In genomic region chr16:17024469-17025148, GRCm38 (mm10) we compare ENCODE assay signal across 8 mouse cellular contexts. TPM values are rescaled to one million over a fixed set of nuclear protein-coding genes. Genes with fewer than 3 reads are reported as not detected.
DNase-seq lines count a peak whose midpoint lies in the region; ATAC-seq and TF ChIP-seq lines count a peak whose summit lies in the region.

No protein-coding gene starts in this region.

- no peak overlapping the region for H3K4me2 ChIP-seq in CH12.LX (ENCODE audit: insufficient read depth, low read depth, poor library complexity, severe bottlenecking)
- H3K4me2 ChIP-seq in midbrain, embryonic 14.5 days (ENCODE audit: low read length): no peak overlapping the region

- H3K36me3 ChIP-seq in heart, adult 2 months (ENCODE audit: control insufficient read depth, insufficient read depth, low read length): peaks cover 13% of the 10 kb centered on the region
- peaks cover 76% of the 10 kb centered on the region for H3K36me3 ChIP-seq in heart, embryonic 10.5 days
- peaks cover 62 to 92% of the 10 kb centered on the region in 2 experiments for H3K36me3 ChIP-seq in CH12.LX (replicated peaks in 1 of 2; ENCODE audit: control insufficient read depth in 1 of 2, insufficient read depth in 1 of 2, low read length in 1 of 2)
- H3K36me3 ChIP-seq in midbrain, embryonic 14.5 days (ENCODE audit: control insufficient read depth, insufficient read depth, low read length): peaks cover 52% of the 10 kb centered on the region

- peak; percentile 45 to 50 for DNase-seq in heart, adult 2 months
- no peak for DNase-seq in heart, embryonic 10.5 days (ENCODE audit: low spot score)
- DNase-seq in CH12.LX (ENCODE audit: extremely low read depth): peak; percentile 13
- peak; percentile 23 for DNase-seq in cerebellum, adult 8-10 months
- no peak for DNase-seq in urinary bladder, postnatal 36 days (ENCODE audit: low spot score in 2 of 2)
- DNase-seq in urinary bladder, postnatal 25 days (ENCODE audit: low spot score): no peak
- no peak for DNase-seq in midbrain, embryonic 14.5 days

- peaks cover 1% of the 10 kb centered on the region; the same call in 1 of the 2 replicates for H3K79me2 ChIP-seq in heart, adult 2 months (replicated peaks; ENCODE audit: control insufficient read depth, insufficient read depth, low read length)
- H3K79me2 ChIP-seq in CH12.LX (replicated peaks; ENCODE audit: control insufficient read depth, extremely low read depth, insufficient read depth, poor library complexity, severe bottlenecking): peaks cover 28% of the 10 kb centered on the region

- no peaks in the 10 kb centered on the region; the same call in 1 of the 2 replicates for H3K4me1 ChIP-seq in heart, adult 2 months (ENCODE audit: control insufficient read depth, insufficient read depth, low read length)
- no peaks in the 10 kb centered on the region for H3K4me1 ChIP-seq in heart, embryonic 10.5 days
- H3K4me1 ChIP-seq in CH12.LX (ENCODE audit: control insufficient read depth in 1 of 2, insufficient read depth in 2 of 2): peaks cover 0 to 3% of the 10 kb centered on the region in 2 experiments; a peak in 1 of 4 replicates
- H3K4me1 ChIP-seq in midbrain, embryonic 14.5 days (ENCODE audit: control insufficient read depth, insufficient read depth, low read length): no peaks in the 10 kb centered on the region

- TF ChIP-seq EP300 in heart, adult 2 months (IDR thresholded peaks at IDR 0.05; ENCODE audit: insufficient read depth, low read depth, low read length): no peak
- TF ChIP-seq EP300 in CH12.LX (IDR thresholded peaks at IDR 0.05; ENCODE audit: low read length): peak; percentile 48; the same call in 1 of the 2 replicates

- TF ChIP-seq CTCF in heart, adult 2 months (IDR thresholded peaks at IDR 0.05): no peak
- TF ChIP-seq CTCF in CH12.LX (conservative IDR thresholded peaks at IDR 0.05 in 1 of 2, IDR thresholded peaks at IDR 0.05 in 1 of 2; ENCODE audit: low read depth in 2 of 2, low read length in 2 of 2): no peak

- TF ChIP-seq POLR2A in heart, adult 2 months (IDR thresholded peaks at IDR 0.05; ENCODE audit: insufficient read depth, low read depth, low read length): no peak
- TF ChIP-seq POLR2A in CH12.LX (IDR thresholded peaks at IDR 0.05; ENCODE audit: low read depth, low read length): no peak

- H3K9ac ChIP-seq in heart, adult 2 months (ENCODE audit: low read depth, low read length): no peak overlapping the region
- no peak overlapping the region for H3K9ac ChIP-seq in CH12.LX (ENCODE audit: insufficient read depth, low read depth)
- no peak overlapping the region for H3K9ac ChIP-seq in midbrain, embryonic 14.5 days (replicated peaks; ENCODE audit: low read length)

- peak; percentile 60 for ATAC-seq in inflammation-experienced regulatory T-cells, adult 6 months
- no peak for ATAC-seq in midbrain, embryonic 14.5 days (ENCODE audit: low FRiP score, low TSS enrichment)

- no peak overlapping the region for H3K27ac ChIP-seq in heart, adult 2 months
- H3K27ac ChIP-seq in heart, embryonic 10.5 days: no peak overlapping the region
- H3K27ac ChIP-seq in CH12.LX (ENCODE audit: insufficient read depth, low read depth): 0 out of 2 replicates have a peak overlapping the region, but pooled peaks have one; percentile 4
- no peak overlapping the region for H3K27ac ChIP-seq in midbrain, embryonic 14.5 days (replicated peaks; ENCODE audit: low read depth, low read length)

- intact Hi-C loops in heart, adult 2 months (cut with DNase I): no loop called here

- no peak overlapping the region for H3K4me3 ChIP-seq in heart, adult 2 months
- no peak overlapping the region for H3K4me3 ChIP-seq in heart, embryonic 10.5 days
- no peak overlapping the region for H3K4me3 ChIP-seq in CH12.LX (replicated peaks in 1 of 3; ENCODE audit: low read depth in 2 of 3, low read length in 2 of 3, poor library complexity in 1 of 3)
- no peak overlapping the region for H3K4me3 ChIP-seq in midbrain, embryonic 14.5 days (replicated peaks; ENCODE audit: low read depth, low read length)

- no peaks in the 10 kb centered on the region for H3K27me3 ChIP-seq in heart, adult 2 months (ENCODE audit: control insufficient read depth, insufficient read depth, low read length)
- no peaks in the 10 kb centered on the region for H3K27me3 ChIP-seq in heart, embryonic 10.5 days (ENCODE audit: insufficient read depth, poor library complexity, severe bottlenecking)
- H3K27me3 ChIP-seq in CH12.LX (replicated peaks): no peaks in the 10 kb centered on the region
- H3K27me3 ChIP-seq in midbrain, embryonic 14.5 days (ENCODE audit: control insufficient read depth, insufficient read depth, low read length): no peaks in the 10 kb centered on the region

- in situ Hi-C loops in CH12.LX (cut with MboI; ENCODE audit: low pct_ligation_motif_present, low pct_unique_long_range_greater_than_20kb, low sequenced_read_pairs): no loop called here

- no peak for TF ChIP-seq RAD21 in CH12.LX (IDR thresholded peaks at IDR 0.05; ENCODE audit: low read depth, low read length)

- dilution Hi-C loops in CH12.LX (cut with MboI; ENCODE audit: extremely low pct_ligation_motif_present, extremely low pct_unique_long_range_greater_than_20kb, low sequenced_read_pairs): no loop called here

- no peaks in the 10 kb centered on the region for H3K9me3 ChIP-seq in heart, embryonic 10.5 days
- H3K9me3 ChIP-seq in CH12.LX (replicated peaks; ENCODE audit: low read length): no peaks in the 10 kb centered on the region
- no peaks in the 10 kb centered on the region for H3K9me3 ChIP-seq in midbrain, embryonic 14.5 days (ENCODE audit: control insufficient read depth, low read length)

- 55% methylated on average over 3 of the region's 3 CpGs for WGBS in heart, adult 2 months
- 93% methylated on average over 3 of the region's 3 CpGs for WGBS in heart, embryonic 10.5 days
- WGBS in midbrain, embryonic 14.5 days: 91% methylated on average over 3 of the region's 3 CpGs

TF ChIP-seq in CH12.LX, 34 proteins besides CTCF, POLR2A, EP300 and RAD21:
- TF ChIP-seq JUND (conservative IDR thresholded peaks at IDR 0.05; ENCODE audit: low read depth, low read length) (peak; percentile 83), JUN (IDR thresholded peaks at IDR 0.05; ENCODE audit: insufficient read depth, low read depth, low read length) (peak; percentile 58; the same call in 1 of the 2 replicates), CHD1 (IDR thresholded peaks at IDR 0.05; ENCODE audit: low read depth, low read length) (no peak), IRF4 (IDR thresholded peaks at IDR 0.05; ENCODE audit: low read depth, low read length) (peak; percentile 80), BHLHE40 (IDR thresholded peaks at IDR 0.05; ENCODE audit: low read depth, low read length) (no peak), MAFK (IDR thresholded peaks at IDR 0.05; ENCODE audit: insufficient replicate concordance, low read length) (no peak), SIN3A (IDR thresholded peaks at IDR 0.05; ENCODE audit: low read length) (no peak), USF1 (IDR thresholded peaks at IDR 0.05; ENCODE audit: low read depth, low read length) (no peak), RCOR1 (conservative IDR thresholded peaks at IDR 0.05; ENCODE audit: low read depth, low read length) (no peak)

RNA-seq across cellular contexts. Expression of gene Mapk1, which starts 41.4 kb away (rescaled TPM):
- 100 to 1,000 TPM; 103 to 115 TPM for total RNA-seq in heart, adult 2 months (2021)
- 56.2 and 104 TPM in 2 replicates for polyA plus RNA-seq in heart, adult 2 months (2012; rRNA removed)
- 127 and 153 TPM in 2 replicates for polyA plus RNA-seq in heart, embryonic 10.5 days (2016; fragmentation: Nextera tagmentation; extraction: Ambion mirVana)
- total RNA-seq in CH12.LX (2012; rRNA removed): 162 and 190 TPM in 2 replicates
- 317 and 322 TPM in 2 replicates for total RNA-seq in CH12.LX (2014; rRNA removed)
- 234 and 244 TPM in 2 replicates for polyA plus RNA-seq in CH12.LX (2012; ENCODE audit: insufficient read length, low read depth)
- 10 to 100 TPM; 30.0 to 37.9 (median 31.0) TPM for polyA plus RNA-seq in inflammation-experienced regulatory T-cells, adult 6 months (2017; shearing (Covaris generic))
- polyA plus RNA-seq in midbrain, embryonic 14.5 days (2014; fragmentation: Nextera tagmentation; extraction: Ambion mirVana): 214 and 219 TPM in 2 replicates

RNA-seq across cellular contexts. Expression of gene Ypel1, which starts 44.9 kb away (rescaled TPM):
- total RNA-seq in heart, adult 2 months (2021): 1 to 10 TPM in 1 of 2 experiments, under 1 TPM in 1; 0.99 to 1.2 TPM
- polyA plus RNA-seq in heart, adult 2 months (2012; rRNA removed): 0.53 and 1.3 TPM in 2 replicates
- polyA plus RNA-seq in heart, embryonic 10.5 days (2016; fragmentation: Nextera tagmentation; extraction: Ambion mirVana): 16.6 and 27.6 TPM in 2 replicates
- total RNA-seq in CH12.LX (2012; rRNA removed) (1.3 and 1.5 TPM in 2 replicates), CH12.LX (2014; rRNA removed) (0.21 TPM in 1 of 2 replicates, not detected in the other)
- 0.56 and 0.83 TPM in 2 replicates for polyA plus RNA-seq in CH12.LX (2012; ENCODE audit: insufficient read length, low read depth)
- polyA plus RNA-seq in inflammation-experienced regulatory T-cells, adult 6 months (2017; shearing (Covaris generic)): 1 to 10 TPM; 4.6 to 7.0 (median 7.0) TPM
- 169 and 174 TPM in 2 replicates for polyA plus RNA-seq in midbrain, embryonic 14.5 days (2014; fragmentation: Nextera tagmentation; extraction: Ambion mirVana)

Comparison
In these comparisons a context has a peak if more than half of its experiments do, and no peak if none do; other contexts are left out.
1. DNase-seq: peak in heart, adult 2 months (2 of 2), CH12.LX (single experiment) and cerebellum, adult 8-10 months (single experiment); none in heart, embryonic 10.5 days (single experiment), urinary bladder, postnatal 36 days (0 of 2), urinary bladder, postnatal 25 days (single experiment) and midbrain, embryonic 14.5 days (single experiment).